Mouse (Mus musculus): ENCODE results near the gene Mtcl1. TPM values are rescaled to one million over a fixed set of nuclear protein-coding genes. Genes with fewer than 3 reads are reported as not detected.

Gene Mtcl1
- polyA plus RNA-seq, 1 experiment from 2014 or later: 47.3 TPM

DNA sequence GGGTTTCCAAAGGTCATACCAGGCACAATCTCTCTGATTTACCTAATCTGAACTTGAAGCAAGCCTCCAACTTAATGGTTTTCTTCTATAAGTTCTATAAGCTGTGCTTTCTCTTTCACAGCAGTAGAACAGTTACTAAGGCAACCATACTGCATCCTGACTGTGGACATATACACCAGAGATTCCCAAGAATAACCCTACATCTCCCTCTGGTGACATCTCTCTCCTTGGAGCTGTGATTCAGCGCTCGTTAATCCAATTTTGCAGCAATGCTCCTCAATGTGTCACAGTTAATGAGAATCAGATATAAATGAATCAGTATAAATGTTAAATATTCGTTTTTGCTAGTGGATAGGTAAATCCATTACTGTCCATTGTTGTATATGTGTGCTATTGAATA lies 131.5 kb downstream of the Mtcl1 start:
- Histone ChIP-seq H3K4me3 (ENCODE audit: low read depth, low read length) (no peak overlapping the region), H3K4me1 (ENCODE audit: control insufficient read depth, insufficient read depth, low read length) (peaks cover 15% of the 10 kb centered on the region), H3K27me3 (ENCODE audit: control insufficient read depth, insufficient read depth, low read length) (no peaks in the 10 kb centered on the region), H3K9ac (ENCODE audit: low read length) (no peak overlapping the region), H3K9me3 (ENCODE audit: control insufficient read depth, low read length) (no peaks in the 10 kb centered on the region), H3K36me3 (ENCODE audit: control insufficient read depth, insufficient read depth, low read length) (no peaks in the 10 kb centered on the region), H3K27ac (ENCODE audit: low read depth, low read length) (no peak overlapping the region), H3K4me2 (no peak overlapping the region)
- ATAC-seq (ENCODE audit: low FRiP score) (no peak), DNase-seq (ENCODE audit: low spot score, missing footprints) (no peak)
- 92% methylated on average over 3 of the region's 3 CpGs for WGBS

DNA sequence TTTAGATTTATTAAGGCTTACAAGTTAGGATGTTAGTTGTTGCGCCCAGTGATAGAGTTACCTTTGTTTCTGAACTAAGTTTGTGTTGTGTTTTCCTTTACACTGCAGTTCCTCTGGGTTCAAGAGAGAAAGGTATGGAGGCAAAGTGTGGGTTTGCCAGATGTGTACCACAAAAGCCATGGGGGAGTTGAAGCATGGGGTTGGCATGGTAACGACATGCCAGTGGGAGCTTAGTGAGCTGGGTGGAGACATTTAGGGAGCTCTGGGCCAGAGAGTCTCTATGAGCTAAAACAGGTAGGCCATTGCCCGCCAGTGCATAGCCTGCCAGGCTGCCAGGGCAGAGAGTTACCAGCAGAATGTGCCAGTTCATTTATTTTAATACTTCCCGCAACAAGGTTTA lies 132.0 kb downstream of the Mtcl1 start:
- peaks cover 15% of the 10 kb centered on the region for H3K4me1 ChIP-seq (ENCODE audit: control insufficient read depth, insufficient read depth, low read length)
- H3K9ac ChIP-seq (ENCODE audit: low read length): no peak overlapping the region
- H3K36me3 ChIP-seq (ENCODE audit: control insufficient read depth, insufficient read depth, low read length): no peaks in the 10 kb centered on the region
- no peak overlapping the region for H3K4me2 ChIP-seq
- no peak overlapping the region for H3K27ac ChIP-seq (ENCODE audit: low read depth, low read length)
- DNase-seq (ENCODE audit: low spot score, missing footprints): no peak
- H3K4me3 ChIP-seq (ENCODE audit: low read depth, low read length): no peak overlapping the region
- no peaks in the 10 kb centered on the region for H3K9me3 ChIP-seq (ENCODE audit: control insufficient read depth, low read length)
- no peak for ATAC-seq (ENCODE audit: low FRiP score)
- no peaks in the 10 kb centered on the region for H3K27me3 ChIP-seq (ENCODE audit: control insufficient read depth, insufficient read depth, low read length)
- WGBS: 91% methylated on average over 4 of the region's 4 CpGs

DNA sequence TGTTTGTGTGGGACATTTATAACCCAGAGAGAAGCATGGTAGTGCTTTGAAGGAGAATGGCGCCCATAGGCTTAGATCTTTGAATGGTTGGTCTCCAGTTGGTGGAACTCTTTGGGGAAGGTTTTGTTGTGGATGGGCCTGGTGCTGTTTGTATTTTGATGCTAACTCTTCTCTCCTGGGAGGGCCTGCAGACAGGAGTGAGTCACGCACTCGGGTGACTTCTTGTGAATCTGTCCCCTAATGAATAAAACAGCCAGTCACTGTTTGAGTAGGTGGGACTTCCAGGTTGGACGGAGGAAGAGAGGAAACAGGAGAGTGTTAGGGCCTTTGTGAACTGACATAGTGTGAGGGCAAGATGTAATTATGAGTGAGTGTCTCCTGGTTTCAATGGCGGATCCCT lies 132.4 kb downstream of the Mtcl1 start:
- DNase-seq (ENCODE audit: low spot score, missing footprints) (no peak), ATAC-seq (ENCODE audit: low FRiP score) (no peak)
- Histone ChIP-seq H3K4me2 (no peak overlapping the region), H3K9me3 (ENCODE audit: control insufficient read depth, low read length) (no peaks in the 10 kb centered on the region), H3K36me3 (ENCODE audit: control insufficient read depth, insufficient read depth, low read length) (no peaks in the 10 kb centered on the region), H3K27me3 (ENCODE audit: control insufficient read depth, insufficient read depth, low read length) (no peaks in the 10 kb centered on the region), H3K9ac (ENCODE audit: low read length) (no peak overlapping the region), H3K27ac (ENCODE audit: low read depth, low read length) (no peak overlapping the region), H3K4me1 (ENCODE audit: control insufficient read depth, insufficient read depth, low read length) (peaks cover 15% of the 10 kb centered on the region), H3K4me3 (ENCODE audit: low read depth, low read length) (no peak overlapping the region)
- WGBS: 89% methylated on average over 5 of the region's 5 CpGs

DNA sequence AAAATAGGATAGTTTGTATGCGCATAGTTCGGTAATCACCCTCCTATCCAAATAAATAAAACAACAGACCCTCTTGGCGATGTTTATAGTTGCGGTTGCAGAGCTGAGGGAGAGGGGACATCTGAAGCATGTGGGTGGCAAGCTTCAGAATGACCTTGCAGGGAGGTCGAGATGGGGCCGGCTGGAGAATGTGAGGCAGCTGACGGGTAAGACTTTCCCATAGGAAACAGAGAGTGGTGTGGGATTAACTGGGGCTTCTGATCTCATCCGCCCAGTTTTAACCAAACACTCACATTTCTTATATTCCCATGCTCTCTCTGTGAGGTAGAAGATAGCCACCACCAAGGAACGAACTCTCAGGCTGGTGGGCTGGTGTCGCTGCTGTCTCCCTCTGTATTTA lies 134.1 kb downstream of the Mtcl1 start:
- peak overlapping the region; percentile 15; the same call in 1 of the 2 replicates for H3K27ac ChIP-seq (ENCODE audit: low read depth, low read length)
- 17% methylated on average over 10 of the region's 10 CpGs for WGBS
- H3K4me1 ChIP-seq (ENCODE audit: control insufficient read depth, insufficient read depth, low read length): peaks cover 15% of the 10 kb centered on the region
- DNase-seq (ENCODE audit: low spot score, missing footprints) (no peak), ATAC-seq (ENCODE audit: low FRiP score) (peak; percentile 70)
- peak overlapping the region; percentile 1; the same call in 1 of the 2 replicates for H3K4me2 ChIP-seq
- no peaks in the 10 kb centered on the region for H3K36me3 ChIP-seq (ENCODE audit: control insufficient read depth, insufficient read depth, low read length)
- H3K9me3 ChIP-seq (ENCODE audit: control insufficient read depth, low read length): no peaks in the 10 kb centered on the region
- H3K9ac ChIP-seq (ENCODE audit: low read length): peak overlapping the region; percentile 18; the same call in 1 of the 2 replicates
- H3K4me3 ChIP-seq (ENCODE audit: low read depth, low read length): no peak overlapping the region
- H3K27me3 ChIP-seq (ENCODE audit: control insufficient read depth, insufficient read depth, low read length): no peaks in the 10 kb centered on the region

DNA sequence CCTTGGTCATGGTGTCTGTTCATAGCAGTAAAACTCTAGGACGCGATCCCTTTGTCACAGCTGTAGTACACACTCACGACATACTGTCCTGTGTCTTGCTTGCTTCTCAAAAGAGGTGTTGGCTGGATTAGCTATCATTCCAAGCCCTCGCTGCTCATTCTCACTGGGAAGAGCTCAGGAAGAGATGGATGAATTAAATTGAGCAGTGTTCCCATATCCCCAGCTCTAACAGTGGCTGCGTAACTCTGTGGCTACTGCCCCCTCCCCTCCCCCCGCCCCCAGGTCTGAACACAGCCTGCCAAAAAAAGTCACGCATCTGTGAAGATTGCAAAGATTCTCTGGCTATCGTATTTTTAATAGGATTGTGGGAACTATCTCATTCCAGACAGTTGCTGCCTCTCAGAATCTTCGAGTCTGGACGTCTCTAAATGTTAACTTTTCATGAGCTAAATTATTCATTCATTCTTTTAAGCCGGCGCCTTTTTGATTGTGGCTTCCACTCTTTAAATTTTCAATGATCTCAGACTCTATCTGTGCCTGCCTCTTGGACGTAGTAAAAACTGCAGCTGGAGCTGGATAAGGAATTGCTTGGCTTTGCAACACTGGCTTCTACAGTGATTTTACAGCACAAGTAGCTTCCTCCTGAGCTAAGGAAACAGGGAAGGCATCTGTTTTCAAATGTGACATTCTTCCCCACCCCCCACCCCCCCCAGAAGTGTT lies 134.8 kb downstream of the Mtcl1 start:
- ATAC-seq (ENCODE audit: low FRiP score) (no peak), DNase-seq (ENCODE audit: low spot score, missing footprints) (peak; percentile 87)
- H3K4me1 ChIP-seq (ENCODE audit: control insufficient read depth, insufficient read depth, low read length): peaks cover 15% of the 10 kb centered on the region
- WGBS: 51% methylated on average over 13 of the region's 13 CpGs
- H3K9me3 ChIP-seq (ENCODE audit: control insufficient read depth, low read length): no peaks in the 10 kb centered on the region
- H3K36me3 ChIP-seq (ENCODE audit: control insufficient read depth, insufficient read depth, low read length): no peaks in the 10 kb centered on the region
- H3K9ac ChIP-seq (ENCODE audit: low read length): no peak overlapping the region
- H3K27ac ChIP-seq (ENCODE audit: low read depth, low read length): no peak overlapping the region
- no peak overlapping the region for H3K4me3 ChIP-seq (ENCODE audit: low read depth, low read length)
- H3K4me2 ChIP-seq: no peak overlapping the region
- H3K27me3 ChIP-seq (ENCODE audit: control insufficient read depth, insufficient read depth, low read length): no peaks in the 10 kb centered on the region

DNA sequence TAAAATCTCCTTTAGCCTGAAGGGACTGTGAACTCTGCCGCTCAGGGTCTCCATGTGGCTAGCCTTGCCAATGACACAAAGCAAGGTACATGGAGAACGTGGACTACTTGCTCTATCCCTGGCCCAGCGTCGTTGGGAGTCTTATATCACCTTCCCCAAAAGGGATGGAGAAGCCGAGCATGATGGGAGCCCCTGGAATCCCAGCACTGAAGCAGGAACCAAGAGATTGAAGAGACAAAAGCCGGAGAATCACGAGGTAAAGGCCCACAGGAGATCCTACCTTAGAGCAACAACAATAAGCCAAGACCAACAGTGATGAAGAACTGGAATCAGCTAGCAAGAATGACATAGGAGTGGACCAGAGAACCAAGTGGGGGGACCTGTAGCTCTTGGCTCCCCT lies 147.6 kb downstream of the Mtcl1 start:
- Histone ChIP-seq H3K9me3 (ENCODE audit: control insufficient read depth, low read length) (no peaks in the 10 kb centered on the region), H3K4me2 (no peak overlapping the region), H3K27ac (ENCODE audit: low read depth, low read length) (no peak overlapping the region), H3K27me3 (ENCODE audit: control insufficient read depth, insufficient read depth, low read length) (no peaks in the 10 kb centered on the region), H3K36me3 (ENCODE audit: control insufficient read depth, insufficient read depth, low read length) (no peaks in the 10 kb centered on the region), H3K4me3 (ENCODE audit: low read depth, low read length) (no peak overlapping the region), H3K9ac (ENCODE audit: low read length) (no peak overlapping the region), H3K4me1 (ENCODE audit: control insufficient read depth, insufficient read depth, low read length) (no peaks in the 10 kb centered on the region)
- WGBS: 82% methylated on average over 7 of the region's 7 CpGs
- no peak for DNase-seq (ENCODE audit: low spot score, missing footprints)
- ATAC-seq (ENCODE audit: low FRiP score): no peak

DNA sequence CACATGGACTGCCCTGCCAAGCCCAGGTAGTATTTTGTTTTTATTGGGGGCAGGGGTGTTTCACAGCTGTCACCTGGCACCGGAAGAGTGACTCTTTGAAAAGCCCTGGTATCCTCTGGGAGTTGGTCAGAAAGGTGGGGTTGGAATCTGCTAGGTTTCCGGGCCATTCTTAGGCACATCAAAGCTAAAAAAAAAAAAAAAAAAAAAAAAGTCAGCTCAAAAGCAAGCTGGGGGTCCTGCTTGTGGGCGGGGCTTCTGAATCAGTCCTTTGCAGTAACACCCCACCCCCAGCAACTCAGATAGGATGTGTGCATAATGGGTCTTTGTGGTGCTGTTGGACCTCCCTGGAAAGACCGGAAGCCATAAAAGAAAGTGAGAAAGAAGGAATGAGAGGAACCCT lies 148.3 kb downstream of the Mtcl1 start:
- WGBS: 90% methylated on average over 4 of the region's 4 CpGs
- no peaks in the 10 kb centered on the region for H3K9me3 ChIP-seq (ENCODE audit: control insufficient read depth, low read length)
- H3K36me3 ChIP-seq (ENCODE audit: control insufficient read depth, insufficient read depth, low read length): no peaks in the 10 kb centered on the region
- no peak overlapping the region for H3K27ac ChIP-seq (ENCODE audit: low read depth, low read length)
- H3K4me2 ChIP-seq: no peak overlapping the region
- no peaks in the 10 kb centered on the region for H3K27me3 ChIP-seq (ENCODE audit: control insufficient read depth, insufficient read depth, low read length)
- no peak overlapping the region for H3K9ac ChIP-seq (ENCODE audit: low read length)
- DNase-seq (ENCODE audit: low spot score, missing footprints) (no peak), ATAC-seq (ENCODE audit: low FRiP score) (no peak)
- H3K4me3 ChIP-seq (ENCODE audit: low read depth, low read length): no peak overlapping the region
- H3K4me1 ChIP-seq (ENCODE audit: control insufficient read depth, insufficient read depth, low read length): no peaks in the 10 kb centered on the region

DNA sequence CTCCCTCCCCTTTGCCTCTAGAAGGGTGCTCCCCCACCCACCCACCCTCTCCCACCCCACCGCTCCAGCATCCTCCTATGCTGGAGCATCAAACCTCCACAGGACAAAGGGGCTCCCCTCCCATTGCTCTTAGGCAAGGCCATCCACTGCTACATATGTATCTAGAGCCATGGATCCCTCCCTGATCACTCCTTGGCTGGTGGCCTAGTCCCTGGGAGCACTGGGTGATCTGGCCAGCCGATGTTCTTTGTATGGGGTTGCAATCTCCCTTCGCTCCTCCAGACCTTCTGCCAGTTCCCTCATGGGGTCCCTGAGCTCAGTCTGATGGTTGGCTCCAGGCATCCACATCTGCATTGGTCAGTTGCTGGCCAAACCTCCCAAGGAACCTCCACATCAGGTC lies 151.8 kb downstream of the Mtcl1 start:
- ATAC-seq (ENCODE audit: low FRiP score): no peak
- no peak overlapping the region for H3K4me3 ChIP-seq (ENCODE audit: low read depth, low read length)
- no peaks in the 10 kb centered on the region for H3K27me3 ChIP-seq (ENCODE audit: control insufficient read depth, insufficient read depth, low read length)
- 96% methylated on average over 3 of the region's 3 CpGs for WGBS
- H3K9me3 ChIP-seq (ENCODE audit: control insufficient read depth, low read length): no peaks in the 10 kb centered on the region
- no peaks in the 10 kb centered on the region for H3K4me1 ChIP-seq (ENCODE audit: control insufficient read depth, insufficient read depth, low read length)
- H3K36me3 ChIP-seq (ENCODE audit: control insufficient read depth, insufficient read depth, low read length): no peaks in the 10 kb centered on the region
- no peak overlapping the region for H3K27ac ChIP-seq (ENCODE audit: low read depth, low read length)
- no peak for DNase-seq (ENCODE audit: low spot score, missing footprints)
- no peak overlapping the region for H3K9ac ChIP-seq (ENCODE audit: low read length)
- no peak overlapping the region for H3K4me2 ChIP-seq

DNA sequence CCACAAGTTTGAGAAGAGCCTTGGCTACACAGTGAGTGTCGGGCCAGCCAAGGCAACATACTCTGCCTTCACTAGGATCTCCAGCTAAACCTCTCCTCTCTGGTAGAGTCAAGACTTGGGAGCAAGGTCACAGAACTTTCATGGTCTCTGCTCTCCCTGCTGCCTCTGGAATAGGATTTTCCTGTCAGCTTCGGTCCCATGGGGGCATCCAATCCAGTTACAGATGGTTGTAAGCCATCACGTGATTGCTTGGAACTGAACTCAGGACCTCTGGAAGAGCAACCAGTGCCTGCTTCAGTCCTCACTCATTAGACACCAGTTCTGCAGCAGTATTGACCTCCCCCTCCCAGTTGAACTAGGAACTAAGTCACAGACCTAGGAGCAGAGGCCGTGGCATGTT lies 156.0 kb downstream of the Mtcl1 start:
- Histone ChIP-seq H3K9ac (ENCODE audit: low read length) (no peak overlapping the region), H3K4me1 (ENCODE audit: control insufficient read depth, insufficient read depth, low read length) (no peaks in the 10 kb centered on the region), H3K9me3 (ENCODE audit: control insufficient read depth, low read length) (no peaks in the 10 kb centered on the region), H3K27ac (ENCODE audit: low read depth, low read length) (no peak overlapping the region), H3K4me2 (no peak overlapping the region), H3K27me3 (ENCODE audit: control insufficient read depth, insufficient read depth, low read length) (no peaks in the 10 kb centered on the region), H3K4me3 (ENCODE audit: low read depth, low read length) (no peak overlapping the region), H3K36me3 (ENCODE audit: control insufficient read depth, insufficient read depth, low read length) (no peaks in the 10 kb centered on the region)
- ATAC-seq (ENCODE audit: low FRiP score) (no peak), DNase-seq (ENCODE audit: low spot score, missing footprints) (no peak)
- 90% methylated on average over 4 of the region's 4 CpGs for WGBS

All from midbrain, embryonic 11.5 days (tissue).